Mouse (Mus musculus): ENCODE results near the gene Adcy1. TPM values are rescaled to one million over a fixed set of nuclear protein-coding genes. Genes with fewer than 3 reads are reported as not detected.

Gene Adcy1
- polyA plus RNA-seq, 1 experiment = not detected

DNA sequence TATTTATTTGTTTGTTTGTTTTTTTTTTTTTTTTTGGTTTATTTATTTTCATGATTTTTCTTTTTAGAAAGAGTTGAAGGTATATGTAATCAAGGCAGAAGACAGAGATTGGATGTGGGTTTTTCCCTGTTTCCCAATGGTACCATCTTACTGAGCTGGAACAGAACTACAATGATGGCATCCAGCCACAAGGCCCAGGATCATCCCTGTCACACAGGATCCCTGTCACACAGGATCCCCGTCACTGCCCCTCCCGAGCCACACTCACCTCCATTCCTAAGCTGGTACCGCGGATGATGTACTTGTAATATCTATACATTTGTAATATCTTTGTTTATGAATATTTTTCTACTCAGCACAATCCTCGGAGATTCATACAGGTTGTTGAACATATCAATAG lies 27.8 kb downstream of the Adcy1 start:
- no peak for TF ChIP-seq FLI1 (IDR thresholded peaks at IDR 0.05; ENCODE audit: low read length)
- no peak for TF ChIP-seq GATA1 (IDR thresholded peaks at IDR 0.05; ENCODE audit: borderline replicate concordance, low read length)
- Histone ChIP-seq H3K9me3 (peaks cover 9% of the 10 kb centered on the region), H3K27me3 (replicated peaks) (no peaks in the 10 kb centered on the region)

DNA sequence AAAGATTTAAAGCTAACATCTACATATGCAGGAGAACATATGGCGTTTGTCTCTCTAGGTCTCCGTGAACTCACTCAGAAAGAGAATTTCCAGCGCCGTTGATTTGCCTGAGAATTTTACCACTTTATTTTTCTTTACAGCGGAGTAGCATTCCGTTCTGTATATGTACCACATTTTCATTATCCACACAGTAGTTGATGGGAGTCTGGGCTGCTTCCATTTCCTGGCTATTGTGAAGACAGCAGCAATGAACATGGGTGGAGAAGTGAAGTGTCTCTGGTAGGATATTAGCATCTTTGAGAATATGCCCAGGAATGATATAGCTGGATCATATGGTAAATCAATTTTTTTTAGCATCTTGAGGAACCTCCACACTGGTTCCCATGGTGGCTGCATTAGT lies 31.6 kb downstream of the Adcy1 start:
- Histone ChIP-seq H3K9me3 (peaks cover 15% of the 10 kb centered on the region), H3K36me3 (replicated peaks; ENCODE audit: low read length) (no peaks in the 10 kb centered on the region), H3K4me3 (replicated peaks) (no peak overlapping the region), H3K27me3 (replicated peaks) (no peaks in the 10 kb centered on the region), H3K4me1 (no peaks in the 10 kb centered on the region)
- TF ChIP-seq FLI1 (IDR thresholded peaks at IDR 0.05; ENCODE audit: low read length) (no peak), GATA1 (IDR thresholded peaks at IDR 0.05; ENCODE audit: borderline replicate concordance, low read length) (no peak)

More for the DNA sequence above, 27.8 kb downstream of the Adcy1 start:
- no peak overlapping the region for H3K4me3 ChIP-seq (replicated peaks)
- no peaks in the 10 kb centered on the region for H3K36me3 ChIP-seq (replicated peaks; ENCODE audit: low read length)
- H3K4me1 ChIP-seq = no peaks in the 10 kb centered on the region

DNA sequence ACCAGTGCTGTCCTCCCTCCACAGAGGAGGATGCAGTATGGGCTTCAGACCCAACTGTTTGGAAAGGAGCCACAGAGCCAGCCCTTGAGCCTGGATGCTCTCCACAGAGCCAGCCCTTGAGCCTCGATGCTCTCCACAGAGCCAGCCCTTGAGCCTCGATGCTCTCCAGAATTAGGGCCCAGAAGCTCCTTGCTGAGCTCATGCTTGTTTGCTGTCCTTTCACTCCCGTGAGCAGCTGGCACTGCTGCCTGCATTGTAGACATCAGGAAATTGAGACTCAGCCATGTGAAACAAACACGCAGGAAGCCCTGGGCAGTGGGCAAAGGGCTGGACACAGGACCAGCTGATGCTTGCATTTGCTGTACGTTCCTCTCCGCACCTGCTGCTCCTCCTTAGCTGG lies 38.4 kb downstream of the Adcy1 start:
- TF ChIP-seq FLI1 (IDR thresholded peaks at IDR 0.05; ENCODE audit: low read length) (no peak), GATA1 (IDR thresholded peaks at IDR 0.05; ENCODE audit: borderline replicate concordance, low read length) (no peak)
- Histone ChIP-seq H3K27me3 (replicated peaks) (no peaks in the 10 kb centered on the region), H3K36me3 (replicated peaks; ENCODE audit: low read length) (no peaks in the 10 kb centered on the region), H3K4me3 (replicated peaks) (no peak overlapping the region), H3K4me1 (no peaks in the 10 kb centered on the region), H3K9me3 (peaks cover 11% of the 10 kb centered on the region; the same call in 1 of the 2 replicates)

DNA sequence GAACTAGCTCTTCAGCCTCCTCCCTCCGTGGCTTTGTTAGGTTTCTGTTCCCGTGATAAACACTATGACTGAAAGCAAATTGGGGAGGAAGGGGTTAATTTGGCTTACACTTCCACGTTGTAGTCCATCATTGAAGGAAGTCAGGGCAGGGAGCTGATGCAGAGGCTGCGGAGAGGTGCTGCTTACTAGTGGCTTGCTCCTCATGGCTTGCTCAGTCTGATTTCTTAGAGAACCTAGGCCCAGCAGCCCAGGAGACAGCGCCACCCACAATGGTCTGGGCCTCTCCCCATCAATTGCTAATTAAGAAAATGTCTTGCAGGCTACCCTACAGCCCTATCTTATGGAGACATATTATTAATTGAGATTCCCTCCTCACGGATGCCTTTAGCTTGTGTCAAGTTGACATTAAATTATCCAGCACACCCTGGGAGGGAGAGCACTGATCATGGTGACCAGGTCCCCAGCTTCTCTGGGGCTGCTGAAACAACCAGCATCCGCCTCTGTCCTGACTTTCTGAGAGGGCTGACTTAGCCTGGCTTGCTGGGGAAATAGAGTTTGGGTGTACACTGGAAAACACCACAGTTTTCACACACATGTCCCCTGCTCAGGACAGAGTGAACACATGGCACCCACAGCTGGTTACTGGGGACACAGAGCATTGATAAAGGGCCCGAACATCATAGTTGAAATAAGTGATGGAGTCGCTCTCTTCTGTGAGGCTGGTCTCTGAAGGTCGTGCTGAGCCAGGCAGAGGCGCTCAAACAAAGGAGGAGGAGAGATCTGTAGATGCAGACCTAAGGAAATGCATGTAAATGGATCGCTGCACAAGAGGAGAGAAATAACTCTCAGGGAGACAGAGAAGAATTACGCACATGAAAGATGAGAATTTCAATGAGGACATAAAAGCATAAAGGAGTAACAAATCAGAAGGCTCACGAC lies 39.2 kb downstream of the Adcy1 start:
- Histone ChIP-seq H3K36me3 (replicated peaks; ENCODE audit: low read length) (no peaks in the 10 kb centered on the region), H3K9me3 (peaks cover 11% of the 10 kb centered on the region; the same call in 1 of the 2 replicates), H3K27me3 (replicated peaks) (no peaks in the 10 kb centered on the region), H3K4me3 (replicated peaks) (no peak overlapping the region), H3K4me1 (no peaks in the 10 kb centered on the region)
- TF ChIP-seq FLI1 (IDR thresholded peaks at IDR 0.05; ENCODE audit: low read length) = no peak
- TF ChIP-seq GATA1 (IDR thresholded peaks at IDR 0.05; ENCODE audit: borderline replicate concordance, low read length) = no peak

DNA sequence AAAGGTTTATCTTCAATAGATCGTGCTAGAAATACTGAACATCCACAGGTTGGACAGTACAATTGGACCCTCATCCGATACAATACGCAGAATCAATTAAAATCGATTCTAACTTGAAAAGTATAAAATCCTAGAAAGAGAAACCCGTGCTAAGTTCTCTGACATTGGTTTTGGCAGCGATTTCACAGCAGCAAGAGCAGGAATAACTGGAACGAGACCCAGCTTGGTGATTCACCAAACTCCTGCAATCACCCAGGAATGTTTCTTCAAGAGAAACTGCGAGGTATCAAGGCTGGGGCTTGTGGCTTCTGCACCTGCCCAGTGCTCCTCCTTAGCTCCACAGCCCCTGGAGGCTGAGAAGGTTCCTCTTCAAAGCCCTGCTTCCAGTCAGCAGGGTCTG lies 42.0 kb downstream of the Adcy1 start:
- H3K4me1 ChIP-seq = no peaks in the 10 kb centered on the region
- H3K27me3 ChIP-seq (replicated peaks) = no peaks in the 10 kb centered on the region
- H3K4me3 ChIP-seq (replicated peaks) = no peak overlapping the region
- no peaks in the 10 kb centered on the region for H3K36me3 ChIP-seq (replicated peaks; ENCODE audit: low read length)
- H3K9me3 ChIP-seq = peaks cover 10% of the 10 kb centered on the region; the same call in 1 of the 2 replicates
- TF ChIP-seq FLI1 (IDR thresholded peaks at IDR 0.05; ENCODE audit: low read length) = no peak
- TF ChIP-seq GATA1 (IDR thresholded peaks at IDR 0.05; ENCODE audit: borderline replicate concordance, low read length) = no peak

DNA sequence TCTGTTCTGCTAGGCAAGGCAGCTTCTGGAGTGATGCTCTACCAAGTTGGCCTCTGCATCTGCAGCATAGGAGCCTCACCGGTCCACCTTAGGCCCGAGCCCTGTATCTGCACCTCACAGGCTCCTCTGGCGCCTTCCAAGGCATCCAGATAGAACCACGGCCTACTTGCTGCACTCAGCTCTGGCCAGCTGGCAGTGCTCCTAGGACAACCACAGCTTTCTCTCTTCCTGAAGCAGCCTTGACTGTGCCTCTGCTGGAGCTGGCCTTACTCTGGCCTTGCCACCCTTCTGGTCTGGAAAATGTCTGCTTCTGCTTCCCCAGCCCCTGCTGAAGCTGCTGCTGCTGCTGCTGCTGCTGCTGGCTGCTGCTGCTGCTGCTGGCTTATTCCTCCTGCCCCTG lies 45.8 kb downstream of the Adcy1 start:
- no peaks in the 10 kb centered on the region for H3K36me3 ChIP-seq (replicated peaks; ENCODE audit: low read length)
- no peaks in the 10 kb centered on the region for H3K4me1 ChIP-seq
- no peak overlapping the region for H3K4me3 ChIP-seq (replicated peaks)
- no peaks in the 10 kb centered on the region for H3K27me3 ChIP-seq (replicated peaks)
- TF ChIP-seq FLI1 (IDR thresholded peaks at IDR 0.05; ENCODE audit: low read length) = no peak
- TF ChIP-seq GATA1 (IDR thresholded peaks at IDR 0.05; ENCODE audit: borderline replicate concordance, low read length) = no peak
- peaks cover 4% of the 10 kb centered on the region; the same call in 1 of the 2 replicates for H3K9me3 ChIP-seq

DNA sequence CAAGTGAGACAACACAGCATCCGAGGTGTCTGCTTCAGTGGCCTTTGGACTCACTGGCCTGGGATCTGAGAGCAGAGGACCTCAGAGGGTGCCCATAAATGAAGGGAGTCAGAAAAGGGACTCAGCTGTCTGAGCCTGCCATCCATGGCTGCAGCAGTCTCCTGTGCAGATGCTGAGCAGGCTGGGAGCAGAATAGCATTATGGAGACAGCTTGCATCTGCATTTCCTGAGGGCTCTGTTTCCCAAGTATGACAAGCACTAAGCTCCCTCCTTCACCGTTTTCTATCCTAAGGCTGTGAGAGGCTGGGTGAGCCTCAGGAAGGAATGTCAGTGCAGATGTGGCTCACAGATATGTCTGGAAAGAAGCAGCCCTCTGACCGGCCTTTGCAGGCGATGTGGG lies 49.8 kb downstream of the Adcy1 start:
- Histone ChIP-seq H3K27me3 (replicated peaks) (no peaks in the 10 kb centered on the region), H3K36me3 (replicated peaks; ENCODE audit: low read length) (no peaks in the 10 kb centered on the region), H3K9me3 (peaks cover 4% of the 10 kb centered on the region; the same call in 1 of the 2 replicates), H3K4me3 (replicated peaks) (no peak overlapping the region), H3K4me1 (no peaks in the 10 kb centered on the region)
- TF ChIP-seq GATA1 (IDR thresholded peaks at IDR 0.05; ENCODE audit: borderline replicate concordance, low read length) = no peak
- TF ChIP-seq FLI1 (IDR thresholded peaks at IDR 0.05; ENCODE audit: low read length) = no peak

DNA sequence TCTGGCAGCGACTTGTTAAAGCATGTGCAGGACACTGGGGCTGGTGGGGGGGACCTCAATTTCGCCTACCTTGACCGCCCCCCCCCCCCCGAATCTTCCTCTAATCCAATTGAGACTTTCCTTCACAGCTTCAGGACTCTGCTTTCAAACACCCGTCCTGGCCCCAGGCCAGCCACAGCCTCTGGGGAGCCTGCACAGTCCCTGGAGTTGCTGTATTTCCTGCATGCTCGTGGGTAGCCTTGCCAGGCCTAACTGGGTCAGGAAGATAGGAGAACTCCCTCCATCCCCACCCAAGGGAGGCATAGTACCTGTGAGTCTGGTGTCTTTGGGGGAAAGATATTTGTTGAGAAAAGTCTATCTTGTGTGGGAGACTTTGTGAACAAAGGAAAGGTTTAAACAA lies 50.4 kb downstream of the Adcy1 start:
- H3K9me3 ChIP-seq = peaks cover 4% of the 10 kb centered on the region; the same call in 1 of the 2 replicates
- no peaks in the 10 kb centered on the region for H3K4me1 ChIP-seq
- H3K27me3 ChIP-seq (replicated peaks) = no peaks in the 10 kb centered on the region
- no peak overlapping the region for H3K4me3 ChIP-seq (replicated peaks)
- no peak for TF ChIP-seq FLI1 (IDR thresholded peaks at IDR 0.05; ENCODE audit: low read length)
- TF ChIP-seq GATA1 (IDR thresholded peaks at IDR 0.05; ENCODE audit: borderline replicate concordance, low read length) = no peak
- H3K36me3 ChIP-seq (replicated peaks; ENCODE audit: low read length) = no peaks in the 10 kb centered on the region

DNA sequence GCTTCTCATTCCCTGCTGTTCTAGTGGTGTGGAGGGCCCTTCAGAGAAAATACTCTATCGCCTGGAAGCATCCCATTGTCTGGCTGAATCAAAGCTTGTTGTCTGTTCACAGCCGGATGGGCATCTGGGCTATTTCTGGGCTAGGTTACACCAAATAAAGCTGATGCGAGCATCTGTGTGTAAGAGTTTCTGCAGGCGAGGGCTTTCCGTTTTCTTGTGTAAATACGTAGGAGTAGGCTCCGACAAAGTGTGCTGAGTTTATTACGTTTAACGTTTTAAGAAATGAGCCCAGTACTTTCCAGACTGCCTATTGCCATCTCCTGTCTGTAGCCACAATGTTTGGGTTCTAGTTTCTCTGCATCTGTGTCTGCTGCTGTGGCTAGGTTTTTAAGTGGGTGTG lies 51.0 kb downstream of the Adcy1 start:
- H3K27me3 ChIP-seq (replicated peaks) = no peaks in the 10 kb centered on the region
- H3K4me3 ChIP-seq (replicated peaks) = no peak overlapping the region
- no peaks in the 10 kb centered on the region for H3K4me1 ChIP-seq
- TF ChIP-seq GATA1 (IDR thresholded peaks at IDR 0.05; ENCODE audit: borderline replicate concordance, low read length) = no peak
- TF ChIP-seq FLI1 (IDR thresholded peaks at IDR 0.05; ENCODE audit: low read length) = no peak
- H3K9me3 ChIP-seq = no peaks in the 10 kb centered on the region
- no peaks in the 10 kb centered on the region for H3K36me3 ChIP-seq (replicated peaks; ENCODE audit: low read length)

DNA sequence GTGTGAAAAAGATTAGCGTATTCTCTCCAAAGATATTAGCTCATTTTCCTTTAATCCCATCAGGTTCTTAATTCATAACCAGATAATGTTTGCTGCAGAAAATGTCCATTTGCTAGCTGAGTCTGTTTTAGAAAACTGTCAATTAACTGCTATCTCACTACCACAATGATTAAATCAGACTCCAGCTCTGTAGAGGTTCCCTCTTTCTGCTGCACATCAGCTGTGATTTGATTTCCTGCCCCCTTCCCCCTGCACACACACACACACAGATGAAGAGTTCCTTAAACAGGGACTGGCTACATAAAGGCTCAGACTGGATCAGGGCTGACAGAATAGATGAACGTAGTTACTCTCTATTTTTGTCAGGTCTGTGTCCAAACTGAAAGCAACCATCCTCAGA lies 53.4 kb downstream of the Adcy1 start:
- Histone ChIP-seq H3K9me3 (no peaks in the 10 kb centered on the region), H3K27me3 (replicated peaks) (no peaks in the 10 kb centered on the region), H3K4me1 (no peaks in the 10 kb centered on the region), H3K4me3 (replicated peaks) (no peak overlapping the region), H3K36me3 (replicated peaks; ENCODE audit: low read length) (no peaks in the 10 kb centered on the region)
- TF ChIP-seq FLI1 (IDR thresholded peaks at IDR 0.05; ENCODE audit: low read length) (no peak), GATA1 (IDR thresholded peaks at IDR 0.05; ENCODE audit: borderline replicate concordance, low read length) (no peak)

Measured in megakaryocyte, embryonic 14.5 days (primary cell).